Mouse (Mus musculus): ENCODE measurements around the gene Pprc1. TPM values are rescaled to one million over a fixed set of nuclear protein-coding genes. Genes with fewer than 3 reads are reported as not detected.

Pprc1 gene
- polyA plus RNA-seq, 1 experiment from 2014 or later: 55.2 TPM

DNA sequence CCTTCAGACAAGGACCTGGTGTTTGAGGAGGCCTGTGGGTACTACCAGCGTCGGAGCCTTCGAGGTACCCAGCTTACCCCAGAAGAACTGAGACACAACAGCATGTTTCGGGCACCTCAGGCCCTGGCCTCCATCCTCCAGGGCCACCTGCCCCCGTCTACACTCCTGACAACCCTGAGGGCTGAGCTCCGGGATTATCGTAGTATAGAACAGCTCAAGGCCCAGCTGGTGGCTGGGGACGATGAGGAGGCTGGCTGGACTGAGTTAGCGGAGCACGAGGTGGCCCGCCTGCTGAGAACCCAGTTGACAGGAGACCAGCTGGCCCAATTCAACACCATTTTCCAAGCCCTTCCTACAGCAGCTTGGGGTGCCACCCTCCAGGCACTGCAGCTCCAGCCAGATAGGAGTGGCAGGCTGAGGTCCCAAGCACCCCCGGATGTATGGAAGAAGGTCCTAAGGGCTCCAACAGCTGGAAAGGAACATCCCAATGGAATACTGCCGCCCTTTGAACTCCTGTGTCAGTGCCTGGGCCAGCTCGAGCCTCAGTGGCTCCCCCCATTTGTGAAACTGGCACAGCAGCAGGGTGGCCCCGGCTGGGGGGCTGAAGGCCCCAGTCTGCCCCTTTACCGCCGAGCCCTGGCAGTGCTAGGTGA, 39.7 kb upstream of the Pprc1 start:
- Histone ChIP-seq H3K4me3 (ENCODE audit: low read depth, low read length) (no peak overlapping the region), H3K27ac (replicated peaks; ENCODE audit: low read depth, low read length) (no peak overlapping the region), H3K4me2 (ENCODE audit: low read depth, severe bottlenecking) (0 out of 2 replicates have a peak overlapping the region, but pooled peaks have one; percentile 2), H3K36me3 (ENCODE audit: control insufficient read depth, insufficient read depth, low read length) (peaks cover 2% of the 10 kb centered on the region; the same call in 1 of the 2 replicates), H3K27me3 (ENCODE audit: control insufficient read depth, insufficient read depth, low read length) (no peaks in the 10 kb centered on the region), H3K9ac (ENCODE audit: low read length) (no peak overlapping the region), H3K4me1 (ENCODE audit: control insufficient read depth, insufficient read depth, low read length) (0 out of 2 replicates have a peak, but pooled peaks cover 3% of the 10 kb centered on the region), H3K9me3 (ENCODE audit: control insufficient read depth, low read length) (no peaks in the 10 kb centered on the region)
- DNase-seq (ENCODE audit: low spot score) (no peak), ATAC-seq (ENCODE audit: insufficient number of reproducible peaks, low FRiP score, low TSS enrichment, low read depth) (no peak)
- WGBS: 80% methylated on average over 17 of the region's 17 CpGs

DNA sequence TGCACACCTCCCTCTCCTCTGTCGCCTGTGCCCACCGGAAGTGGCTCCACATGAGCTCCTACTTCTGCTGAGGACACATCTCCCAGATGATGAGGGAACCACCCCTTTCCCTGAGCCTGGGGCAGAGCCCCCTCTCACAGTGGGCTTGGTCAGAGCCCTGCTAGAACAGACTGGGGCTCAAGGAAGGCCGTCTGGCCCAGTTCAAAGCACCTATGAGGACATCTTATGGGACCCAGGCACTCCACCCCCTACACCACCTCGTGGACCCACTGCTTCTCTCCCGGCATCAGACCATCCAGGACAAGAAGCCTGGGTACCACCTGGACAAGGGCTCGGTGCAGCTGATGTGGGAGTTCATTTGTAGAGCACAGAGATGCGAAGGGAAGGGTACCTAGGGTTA, 39.0 kb upstream of the Pprc1 start:
- peaks cover 2% of the 10 kb centered on the region; the same call in 1 of the 2 replicates for H3K36me3 ChIP-seq (ENCODE audit: control insufficient read depth, insufficient read depth, low read length)
- H3K4me3 ChIP-seq (ENCODE audit: low read depth, low read length): no peak overlapping the region
- ATAC-seq (ENCODE audit: insufficient number of reproducible peaks, low FRiP score, low TSS enrichment, low read depth) (no peak), DNase-seq (ENCODE audit: low spot score) (no peak)
- H3K4me2 ChIP-seq (ENCODE audit: low read depth, severe bottlenecking): no peak overlapping the region
- 0 out of 2 replicates have a peak, but pooled peaks cover 3% of the 10 kb centered on the region for H3K4me1 ChIP-seq (ENCODE audit: control insufficient read depth, insufficient read depth, low read length)
- H3K27me3 ChIP-seq (ENCODE audit: control insufficient read depth, insufficient read depth, low read length): no peaks in the 10 kb centered on the region
- WGBS: 90% methylated on average over 7 of the region's 7 CpGs
- no peaks in the 10 kb centered on the region for H3K9me3 ChIP-seq (ENCODE audit: control insufficient read depth, low read length)
- no peak overlapping the region for H3K27ac ChIP-seq (replicated peaks; ENCODE audit: low read depth, low read length)
- no peak overlapping the region for H3K9ac ChIP-seq (ENCODE audit: low read length)

DNA sequence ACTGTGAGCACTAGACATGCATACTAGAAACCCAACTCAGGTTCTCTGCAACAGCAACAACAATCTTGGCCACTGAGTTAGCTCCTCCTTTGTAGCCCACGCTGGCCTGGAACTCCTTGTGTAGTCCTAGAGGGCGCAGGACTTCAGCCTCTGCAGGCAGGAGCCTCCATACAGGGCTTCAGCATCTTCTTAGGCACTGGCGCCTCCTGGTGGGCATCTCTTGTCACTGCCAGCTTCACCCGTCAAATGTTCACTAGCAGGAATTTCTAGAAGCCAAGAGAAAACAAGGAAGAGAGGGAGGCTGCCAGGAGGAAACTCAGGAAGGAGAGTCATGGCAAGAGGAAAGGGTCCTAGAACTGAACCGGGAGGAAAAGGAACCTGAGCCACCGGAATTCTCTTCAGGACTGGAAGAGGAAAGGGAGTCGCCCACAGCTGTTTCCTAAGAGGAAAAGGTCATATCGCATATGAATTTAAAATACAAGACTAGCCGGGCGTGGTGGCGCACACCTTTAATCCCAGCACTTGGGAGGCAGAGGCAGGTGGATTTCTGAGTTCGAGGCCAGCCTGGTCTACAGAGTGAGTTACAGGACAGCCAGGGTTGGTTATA, 30.0 kb upstream of the Pprc1 start:
- no peaks in the 10 kb centered on the region for H3K36me3 ChIP-seq (ENCODE audit: control insufficient read depth, insufficient read depth, low read length)
- no peak overlapping the region for H3K27ac ChIP-seq (replicated peaks; ENCODE audit: low read depth, low read length)
- no peak overlapping the region for H3K4me2 ChIP-seq (ENCODE audit: low read depth, severe bottlenecking)
- H3K4me1 ChIP-seq (ENCODE audit: control insufficient read depth, insufficient read depth, low read length): no peaks in the 10 kb centered on the region
- H3K9me3 ChIP-seq (ENCODE audit: control insufficient read depth, low read length): no peaks in the 10 kb centered on the region
- no peak overlapping the region for H3K9ac ChIP-seq (ENCODE audit: low read length)
- DNase-seq (ENCODE audit: low spot score): peak; percentile 93
- WGBS: 41% methylated on average over 12 of the region's 12 CpGs
- no peak overlapping the region for H3K4me3 ChIP-seq (ENCODE audit: low read depth, low read length)
- H3K27me3 ChIP-seq (ENCODE audit: control insufficient read depth, insufficient read depth, low read length): no peaks in the 10 kb centered on the region
- peak; percentile 79; the same call in 1 of the 2 replicates for ATAC-seq (ENCODE audit: insufficient number of reproducible peaks, low FRiP score, low TSS enrichment, low read depth)

DNA sequence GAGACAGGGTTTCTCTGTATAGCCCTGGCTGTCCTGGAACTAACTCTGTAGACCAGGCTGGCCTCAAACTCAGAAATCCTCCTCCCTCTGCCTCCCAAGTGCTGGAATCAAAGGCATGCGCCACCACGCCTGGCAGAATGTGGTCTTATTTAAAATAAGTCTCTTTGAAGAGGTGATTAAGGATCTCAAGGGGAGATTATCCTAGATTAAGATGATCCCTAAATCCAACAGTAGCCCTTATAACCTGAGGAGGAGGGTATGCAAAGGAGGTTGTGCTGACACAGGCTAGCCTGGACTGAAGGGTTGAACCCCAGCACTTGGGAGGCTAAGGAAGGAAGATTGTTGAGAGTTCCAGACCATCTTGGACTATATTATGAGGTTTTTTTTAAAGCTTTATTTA, 28.7 kb upstream of the Pprc1 start:
- Histone ChIP-seq H3K4me2 (ENCODE audit: low read depth, severe bottlenecking) (no peak overlapping the region), H3K4me1 (ENCODE audit: control insufficient read depth, insufficient read depth, low read length) (no peaks in the 10 kb centered on the region), H3K36me3 (ENCODE audit: control insufficient read depth, insufficient read depth, low read length) (no peaks in the 10 kb centered on the region), H3K9ac (ENCODE audit: low read length) (no peak overlapping the region), H3K27me3 (ENCODE audit: control insufficient read depth, insufficient read depth, low read length) (no peaks in the 10 kb centered on the region), H3K4me3 (ENCODE audit: low read depth, low read length) (no peak overlapping the region), H3K9me3 (ENCODE audit: control insufficient read depth, low read length) (no peaks in the 10 kb centered on the region), H3K27ac (replicated peaks; ENCODE audit: low read depth, low read length) (no peak overlapping the region)
- no peak for DNase-seq (ENCODE audit: low spot score)
- ATAC-seq (ENCODE audit: insufficient number of reproducible peaks, low FRiP score, low TSS enrichment, low read depth): no peak
- 77% methylated on average over 2 of the region's 2 CpGs for WGBS

DNA sequence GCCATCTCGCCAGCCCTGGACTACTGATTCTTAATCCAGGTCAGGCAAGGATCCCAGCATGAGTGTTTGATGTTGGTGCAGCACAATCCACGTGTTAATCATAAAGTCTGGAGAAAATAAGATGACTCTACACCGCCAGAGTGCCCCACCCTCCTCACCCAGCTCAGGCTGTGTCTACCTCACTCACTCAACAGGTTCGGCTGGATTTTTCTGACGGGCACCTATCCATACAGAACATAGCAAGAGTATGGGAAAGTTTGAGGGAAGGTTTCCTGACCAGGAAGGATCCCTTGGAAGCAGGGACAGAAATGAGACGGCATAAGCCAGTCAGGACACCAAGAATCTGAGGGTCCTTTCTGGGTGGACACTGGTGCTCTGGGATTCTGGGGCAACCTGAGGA, 19.7 kb upstream of the Pprc1 start:
- Histone ChIP-seq H3K9me3 (ENCODE audit: control insufficient read depth, low read length) (no peaks in the 10 kb centered on the region), H3K27ac (replicated peaks; ENCODE audit: low read depth, low read length) (no peak overlapping the region), H3K4me2 (ENCODE audit: low read depth, severe bottlenecking) (no peak overlapping the region), H3K27me3 (ENCODE audit: control insufficient read depth, insufficient read depth, low read length) (no peaks in the 10 kb centered on the region), H3K4me3 (ENCODE audit: low read depth, low read length) (no peak overlapping the region), H3K36me3 (ENCODE audit: control insufficient read depth, insufficient read depth, low read length) (no peaks in the 10 kb centered on the region), H3K4me1 (ENCODE audit: control insufficient read depth, insufficient read depth, low read length) (no peaks in the 10 kb centered on the region), H3K9ac (ENCODE audit: low read length) (no peak overlapping the region)
- DNase-seq (ENCODE audit: low spot score) (no peak), ATAC-seq (ENCODE audit: insufficient number of reproducible peaks, low FRiP score, low TSS enrichment, low read depth) (no peak)
- WGBS: 83% methylated on average over 6 of the region's 6 CpGs

DNA sequence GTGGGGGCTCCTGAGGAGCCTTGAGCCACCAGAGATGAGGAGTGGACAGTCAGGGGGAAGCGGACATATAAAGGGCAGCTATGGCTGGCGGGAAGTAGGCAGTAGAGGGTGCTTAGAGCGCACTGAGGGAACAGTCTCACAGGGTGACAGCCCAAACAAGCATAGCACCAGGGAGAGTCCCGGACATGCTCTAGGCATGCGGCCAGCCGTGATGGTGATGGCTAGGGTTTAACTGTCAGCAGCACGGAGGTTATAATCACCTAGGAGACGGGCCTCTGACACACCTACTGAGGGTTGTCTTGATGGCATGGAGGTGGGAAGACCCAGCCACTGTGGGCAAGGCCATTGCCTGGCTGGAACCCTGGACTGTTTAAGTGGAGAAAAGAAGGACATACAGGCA, 18.1 kb upstream of the Pprc1 start:
- H3K36me3 ChIP-seq (ENCODE audit: control insufficient read depth, insufficient read depth, low read length): peaks cover 3% of the 10 kb centered on the region; the same call in 1 of the 2 replicates
- DNase-seq (ENCODE audit: low spot score) (no peak), ATAC-seq (ENCODE audit: insufficient number of reproducible peaks, low FRiP score, low TSS enrichment, low read depth) (no peak)
- no peak overlapping the region for H3K4me3 ChIP-seq (ENCODE audit: low read depth, low read length)
- no peaks in the 10 kb centered on the region for H3K9me3 ChIP-seq (ENCODE audit: control insufficient read depth, low read length)
- no peaks in the 10 kb centered on the region for H3K27me3 ChIP-seq (ENCODE audit: control insufficient read depth, insufficient read depth, low read length)
- H3K27ac ChIP-seq (replicated peaks; ENCODE audit: low read depth, low read length): 0 out of 2 replicates have a peak overlapping the region, but pooled peaks have one; percentile 21
- H3K4me2 ChIP-seq (ENCODE audit: low read depth, severe bottlenecking): no peak overlapping the region
- no peaks in the 10 kb centered on the region for H3K4me1 ChIP-seq (ENCODE audit: control insufficient read depth, insufficient read depth, low read length)
- no peak overlapping the region for H3K9ac ChIP-seq (ENCODE audit: low read length)
- 65% methylated on average over 8 of the region's 8 CpGs for WGBS

DNA sequence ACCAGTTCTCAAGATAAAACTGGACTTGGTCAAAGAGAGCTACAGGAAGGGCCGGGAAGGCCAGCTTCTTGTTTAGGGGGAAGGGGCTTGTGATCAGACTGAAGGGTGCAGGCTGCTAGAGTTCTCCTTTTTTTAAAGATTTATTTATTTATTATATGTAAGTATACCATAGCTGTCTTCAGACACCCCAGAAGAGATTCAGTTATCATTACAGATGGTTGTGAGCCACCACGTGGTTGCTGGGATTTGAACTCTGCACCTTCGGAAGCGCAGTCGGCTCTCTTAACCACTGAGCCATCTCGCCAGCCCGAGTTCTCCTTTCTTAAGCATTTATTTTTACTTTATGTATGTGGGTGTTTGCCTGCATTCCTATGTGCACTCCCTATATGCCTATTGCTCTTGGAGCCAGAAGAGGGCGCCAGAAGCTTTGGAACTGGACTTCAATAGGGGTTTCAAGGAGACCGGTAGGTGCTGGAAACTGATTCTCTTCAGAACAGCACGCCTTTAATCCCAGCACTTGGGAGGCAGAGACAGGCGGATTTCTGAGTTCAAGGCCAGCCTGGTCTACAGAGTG, 15.9 kb upstream of the Pprc1 start:
- Histone ChIP-seq H3K9me3 (ENCODE audit: control insufficient read depth, low read length) (no peaks in the 10 kb centered on the region), H3K27me3 (ENCODE audit: control insufficient read depth, insufficient read depth, low read length) (no peaks in the 10 kb centered on the region), H3K4me2 (ENCODE audit: low read depth, severe bottlenecking) (no peak overlapping the region), H3K27ac (replicated peaks; ENCODE audit: low read depth, low read length) (no peak overlapping the region), H3K4me1 (ENCODE audit: control insufficient read depth, insufficient read depth, low read length) (no peaks in the 10 kb centered on the region), H3K36me3 (ENCODE audit: control insufficient read depth, insufficient read depth, low read length) (peaks cover 21% of the 10 kb centered on the region; the same call in 1 of the 2 replicates), H3K4me3 (ENCODE audit: low read depth, low read length) (no peak overlapping the region), H3K9ac (ENCODE audit: low read length) (no peak overlapping the region)
- WGBS: 76% methylated on average over 11 of the region's 11 CpGs
- DNase-seq (ENCODE audit: low spot score) (no peak), ATAC-seq (ENCODE audit: insufficient number of reproducible peaks, low FRiP score, low TSS enrichment, low read depth) (no peak)

DNA sequence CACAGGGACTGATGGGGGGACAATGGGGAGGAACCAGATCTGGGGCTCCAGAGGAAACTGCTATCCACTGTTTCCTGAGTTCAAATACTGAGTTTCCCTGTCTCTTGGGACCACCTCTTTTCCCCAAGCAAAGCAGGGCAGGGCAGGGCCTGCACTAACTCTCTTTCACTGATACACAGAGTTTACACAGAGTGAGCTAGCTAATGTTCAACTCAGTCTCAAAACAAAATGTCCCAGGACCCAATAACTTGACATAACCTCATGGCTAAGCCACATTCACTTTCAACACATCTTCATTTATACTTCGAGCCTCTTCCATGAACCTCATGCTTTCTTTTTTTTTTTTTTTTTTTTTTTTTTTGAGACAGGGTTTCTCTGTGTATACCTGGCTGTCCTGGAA, 15.0 kb upstream of the Pprc1 start:
- Histone ChIP-seq H3K36me3 (ENCODE audit: control insufficient read depth, insufficient read depth, low read length) (peaks cover 29% of the 10 kb centered on the region), H3K27ac (replicated peaks; ENCODE audit: low read depth, low read length) (no peak overlapping the region), H3K4me2 (ENCODE audit: low read depth, severe bottlenecking) (no peak overlapping the region), H3K9me3 (ENCODE audit: control insufficient read depth, low read length) (no peaks in the 10 kb centered on the region), H3K4me3 (ENCODE audit: low read depth, low read length) (no peak overlapping the region), H3K27me3 (ENCODE audit: control insufficient read depth, insufficient read depth, low read length) (no peaks in the 10 kb centered on the region), H3K9ac (ENCODE audit: low read length) (no peak overlapping the region), H3K4me1 (ENCODE audit: control insufficient read depth, insufficient read depth, low read length) (no peaks in the 10 kb centered on the region)
- 96% methylated on average over 1 of the region's 1 CpGs for WGBS
- DNase-seq (ENCODE audit: low spot score) (no peak), ATAC-seq (ENCODE audit: insufficient number of reproducible peaks, low FRiP score, low TSS enrichment, low read depth) (no peak)

Measured in limb, embryonic 11.5 days (tissue).